ENCODE assay signal across 14 mouse cellular contexts in genomic region chr11:112546162-112546561, GRCm38 (mm10).
"Had no signal": no experiment of that assay in that cellular context is flagged by ENCODE, and none has a peak within 500 bp of the region (broad histone marks: within the 10 kb centered on the region; RNA-seq: fewer than 3 reads in every experiment).

No protein-coding gene starts in this region.

- H3K4me3 ChIP-seq: intestine, embryonic 15.5 days; left cerebral cortex, adult 2 months; liver, embryonic 13.5 days; midbrain, embryonic 15.5 days; neural tube, embryonic 13.5 days; stomach, embryonic 15.5 days had no signal

- ATAC-seq: intestine, embryonic 15.5 days; liver, postnatal 0 days; midbrain, embryonic 15.5 days had no signal

- H3K36me3 ChIP-seq: intestine, embryonic 15.5 days; liver, embryonic 13.5 days; midbrain, embryonic 15.5 days; neural tube, embryonic 13.5 days; stomach, embryonic 15.5 days had no signal

- H3K9ac ChIP-seq: intestine, embryonic 15.5 days; liver, embryonic 13.5 days; liver, postnatal 0 days; midbrain, embryonic 15.5 days; neural tube, embryonic 13.5 days; stomach, embryonic 15.5 days had no signal

- H3K27ac ChIP-seq: intestine, embryonic 15.5 days; left cerebral cortex, adult 2 months; liver, embryonic 13.5 days; midbrain, embryonic 15.5 days; neural tube, embryonic 13.5 days; stomach, embryonic 15.5 days had no signal

- H3K27me3 ChIP-seq: intestine, embryonic 15.5 days; liver, embryonic 13.5 days; midbrain, embryonic 15.5 days; neural tube, embryonic 13.5 days; stomach, embryonic 15.5 days had no signal

- H3K4me2 ChIP-seq: intestine, embryonic 15.5 days; liver, embryonic 13.5 days; midbrain, embryonic 15.5 days; neural tube, embryonic 13.5 days; stomach, embryonic 15.5 days had no signal

- H3K9me3 ChIP-seq: intestine, embryonic 15.5 days; liver, embryonic 13.5 days; midbrain, embryonic 15.5 days; neural tube, embryonic 13.5 days; stomach, embryonic 15.5 days had no signal

- H3K4me1 ChIP-seq: intestine, embryonic 15.5 days; liver, embryonic 13.5 days; midbrain, embryonic 15.5 days; stomach, embryonic 15.5 days had no signal

- DNase-seq: kidney, adult 2 months; liver; liver, embryonic 13.5 days; liver, postnatal 0 days; lung, postnatal 36 days; right cerebral cortex, postnatal 4 days; spleen, adult 18-20 months; thymus, adult 2 months; thymus, postnatal 25 days had no signal
